Mouse (Mus musculus): Measurements from ENCODE around the gene Skiv2l.
"Not testable (repeated sequence)": the region's sequence is repeated elsewhere in the genome, so short reads cannot be mapped to it uniquely, and the experiment has no call there.

The Skiv2l gene

DNA sequence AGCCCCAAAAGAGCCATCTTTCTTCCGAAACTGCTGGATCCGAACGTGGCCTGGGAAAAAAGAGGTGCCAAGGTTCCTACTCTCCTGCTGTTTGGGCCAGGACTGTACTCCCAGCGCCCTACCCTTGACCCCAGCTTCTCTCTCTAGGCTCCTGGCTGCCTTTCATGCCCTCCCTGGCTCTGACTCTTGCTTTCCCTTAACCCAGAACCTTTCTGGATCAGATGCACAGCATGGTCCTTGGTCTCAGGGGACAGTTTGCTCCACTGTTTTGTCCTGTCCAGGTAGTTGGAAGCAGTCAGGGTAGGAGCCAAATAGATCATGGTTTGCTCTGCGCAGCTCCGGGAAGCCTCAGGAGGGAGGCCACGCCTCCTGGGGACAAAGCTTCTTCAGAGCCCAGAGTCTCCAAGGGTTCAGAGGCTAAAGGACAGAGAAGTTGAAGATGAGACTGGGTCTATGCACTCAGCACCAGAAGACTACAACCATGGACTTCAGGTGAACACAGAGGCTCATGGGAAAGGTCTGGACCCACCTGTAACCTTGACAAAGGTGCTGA is 35.1 kb downstream of the Skiv2l start:
- CTCF ChIA-PET = no interaction called here

DNA sequence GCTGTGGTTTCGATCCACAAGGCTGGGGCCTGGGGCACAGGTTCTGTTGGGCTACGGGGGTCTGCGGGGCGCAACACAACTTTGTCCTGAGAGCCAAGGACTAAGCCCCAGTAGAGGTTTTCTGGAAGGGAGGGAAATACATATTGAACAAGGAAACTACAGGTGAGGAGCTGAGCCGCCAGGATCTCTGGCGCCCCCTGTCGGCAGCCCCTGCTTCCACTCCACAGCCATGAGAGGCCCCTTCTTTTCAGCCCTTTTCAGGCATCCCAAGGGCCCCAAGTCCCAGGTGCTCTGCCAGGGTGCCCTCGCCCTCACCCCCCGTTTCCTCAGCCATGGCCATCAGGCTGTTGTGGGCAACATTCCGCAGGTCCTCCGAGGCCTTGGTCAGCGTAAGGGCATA is 36.3 kb downstream of the Skiv2l start:
- CTCF ChIA-PET = not testable (repeated sequence)

DNA sequence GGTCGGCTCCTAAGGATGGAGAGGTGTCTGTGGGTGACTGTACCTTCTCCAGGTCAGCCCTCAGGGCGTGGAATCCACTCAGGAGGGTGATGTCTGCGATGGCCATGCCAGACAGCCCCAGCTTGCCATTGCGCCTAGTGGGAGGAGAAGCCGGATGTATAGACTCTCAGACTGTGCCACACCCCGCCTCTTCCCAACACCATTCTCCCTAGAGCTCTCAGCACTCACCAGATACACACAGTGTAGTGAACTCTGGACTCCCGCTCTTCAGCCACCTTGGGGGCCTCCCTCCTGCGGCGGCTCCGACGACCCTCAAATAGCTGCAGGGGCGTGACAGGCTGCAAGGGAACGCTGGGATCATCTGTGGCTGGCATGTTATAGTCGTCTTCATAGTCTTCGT is 38.7 kb downstream of the Skiv2l start:
- CTCF ChIA-PET = no interaction called here

DNA sequence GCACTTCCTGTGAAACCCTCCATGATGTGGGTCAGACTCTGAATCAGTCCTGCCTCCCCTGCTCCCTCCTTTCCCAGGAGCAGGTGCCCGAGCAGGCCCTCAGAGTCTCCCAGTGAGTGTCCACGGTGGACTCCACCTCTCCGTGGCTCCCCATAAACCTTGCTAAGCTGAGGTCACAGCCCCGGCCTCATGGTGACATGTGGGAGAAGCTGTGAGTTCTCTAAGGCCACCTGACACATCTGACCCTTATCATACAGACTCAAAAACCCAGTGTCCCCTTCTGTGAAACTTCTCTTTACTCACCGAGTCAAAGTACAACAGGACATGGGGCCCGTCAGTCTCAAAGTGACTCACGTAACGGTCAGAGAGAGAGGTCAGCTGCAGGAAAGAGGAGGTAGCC is 39.2 kb downstream of the Skiv2l start:
- CTCF ChIA-PET = not testable (repeated sequence)

DNA sequence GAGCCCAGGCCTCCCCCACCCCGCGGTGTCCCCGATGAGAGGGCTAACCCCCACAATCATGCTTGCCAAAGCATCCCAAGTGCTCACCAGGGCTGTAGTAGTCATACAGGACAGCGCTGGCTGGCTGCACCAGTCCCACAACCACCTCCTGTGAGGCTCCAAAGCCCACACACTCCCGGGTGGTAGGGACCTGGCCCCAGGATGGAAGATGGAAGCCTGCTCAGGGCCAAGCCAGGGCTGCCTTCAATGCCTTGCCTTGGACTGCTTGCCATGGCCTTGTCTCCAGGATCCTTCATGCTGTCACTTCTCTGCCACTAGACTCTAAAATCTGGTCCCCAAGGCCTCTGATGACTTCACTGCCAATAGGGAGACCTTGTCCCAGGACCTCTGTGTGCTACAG is 39.6 kb downstream of the Skiv2l start:
- CTCF ChIA-PET = not testable (repeated sequence)

DNA sequence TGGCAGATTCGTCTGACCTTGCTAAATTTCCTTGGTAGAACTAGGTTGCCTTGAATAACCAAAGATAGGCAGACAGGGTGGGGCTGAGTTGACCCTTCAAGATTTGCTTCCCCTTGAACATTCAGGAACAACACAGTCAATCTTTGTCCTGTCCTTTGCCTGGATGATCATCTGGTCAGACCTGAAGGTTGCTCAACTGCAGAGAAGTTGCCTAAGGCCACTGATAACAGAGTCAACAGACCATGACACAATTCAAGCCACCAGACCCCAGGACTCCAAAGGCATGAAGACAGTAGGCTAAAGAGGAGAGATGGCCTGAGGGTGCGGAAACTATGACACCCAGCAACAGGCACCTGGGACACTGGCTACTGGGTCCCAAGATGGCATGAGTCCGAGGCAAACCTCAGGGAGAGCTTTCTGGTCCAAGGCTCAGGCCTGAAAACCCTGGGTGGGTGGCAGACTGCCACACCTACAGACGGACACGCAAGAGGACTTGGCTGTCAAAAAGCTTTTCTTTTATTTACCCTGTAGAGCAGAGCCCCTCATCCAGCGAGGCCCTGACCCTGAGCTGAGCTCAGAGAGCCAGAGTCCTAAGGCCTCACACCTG is 41.3 kb downstream of the Skiv2l start:
- CTCF ChIA-PET = no interaction called here

DNA sequence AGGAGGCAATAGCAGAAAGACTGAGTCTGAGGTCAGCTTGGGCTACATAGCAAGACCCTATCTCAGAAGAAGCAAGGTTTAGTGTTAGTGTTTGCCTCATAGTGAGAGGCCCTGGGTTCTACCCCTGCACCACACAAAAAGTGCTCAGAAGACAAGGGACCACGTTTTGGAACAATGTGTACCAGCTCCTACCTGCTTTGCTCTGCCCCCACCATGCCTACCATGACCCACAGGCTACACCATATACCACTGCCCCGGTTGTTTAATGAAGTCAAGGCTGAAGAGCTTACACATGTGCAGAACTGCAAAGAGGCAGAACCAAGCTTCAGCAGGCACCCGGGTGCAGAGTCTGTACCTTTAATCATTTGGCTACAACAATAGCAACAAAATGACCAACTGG is 42.8 kb downstream of the Skiv2l start:
- CTCF ChIA-PET = no interaction called here

DNA sequence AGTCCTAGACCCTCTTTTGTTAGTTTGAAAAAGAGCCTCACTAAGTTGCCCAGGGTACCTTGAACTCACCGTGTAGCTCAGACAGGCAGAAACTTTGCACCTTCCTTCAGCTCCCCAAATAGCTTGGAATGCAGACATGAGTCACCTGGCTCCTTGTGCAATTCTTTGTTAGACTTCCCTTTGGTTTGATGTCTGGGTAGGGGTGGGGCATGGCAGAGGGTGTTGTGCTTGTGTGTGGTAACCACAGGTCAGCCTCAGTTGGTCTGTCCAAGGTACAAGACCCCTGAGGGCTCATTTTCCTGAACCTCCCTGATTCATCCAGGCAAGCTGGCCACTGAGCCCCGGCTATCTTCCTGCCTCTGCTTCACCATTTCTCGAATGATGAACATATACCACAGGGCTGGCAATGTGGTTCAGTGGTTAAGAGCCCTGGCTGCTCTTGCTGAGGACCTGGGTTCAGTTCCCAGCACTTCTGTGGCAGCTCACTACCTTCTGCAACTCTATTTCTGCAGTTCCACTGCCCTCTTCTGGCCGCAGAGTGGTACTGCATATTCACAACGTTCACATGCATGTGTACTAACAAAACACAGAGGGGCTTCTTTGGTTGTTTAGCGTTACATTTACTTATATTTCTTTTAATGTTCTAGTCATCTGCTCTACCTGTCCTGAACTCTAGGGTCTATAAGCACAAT is 45.0 kb downstream of the Skiv2l start:
- CTCF ChIA-PET = no interaction called here

DNA sequence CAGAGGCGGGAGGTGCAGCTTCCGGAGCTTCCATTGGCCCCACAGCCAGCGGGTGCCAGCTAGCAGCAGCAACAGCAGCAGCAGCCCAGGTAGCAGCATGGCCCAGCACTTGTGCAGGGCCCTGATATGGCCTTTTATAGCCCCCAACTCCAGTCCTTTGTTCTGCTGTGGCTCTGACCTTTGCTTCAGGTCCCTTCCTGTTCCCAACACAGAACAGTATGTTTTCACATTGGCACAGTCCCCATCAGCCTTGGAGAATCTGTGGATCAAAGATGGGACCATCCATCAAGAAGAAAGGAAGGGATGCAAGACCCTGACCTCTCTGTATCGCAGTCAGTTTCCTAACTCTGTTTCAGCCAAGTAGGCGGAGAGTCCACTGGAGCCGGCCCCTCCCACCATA is 45.7 kb downstream of the Skiv2l start, which contains the start of gene Cyp21a1:
TSS of gene Cyp21a1 (minus strand) at position 261 of the 400 bp plus-strand sequence.
- CTCF ChIA-PET = not testable (repeated sequence)

DNA sequence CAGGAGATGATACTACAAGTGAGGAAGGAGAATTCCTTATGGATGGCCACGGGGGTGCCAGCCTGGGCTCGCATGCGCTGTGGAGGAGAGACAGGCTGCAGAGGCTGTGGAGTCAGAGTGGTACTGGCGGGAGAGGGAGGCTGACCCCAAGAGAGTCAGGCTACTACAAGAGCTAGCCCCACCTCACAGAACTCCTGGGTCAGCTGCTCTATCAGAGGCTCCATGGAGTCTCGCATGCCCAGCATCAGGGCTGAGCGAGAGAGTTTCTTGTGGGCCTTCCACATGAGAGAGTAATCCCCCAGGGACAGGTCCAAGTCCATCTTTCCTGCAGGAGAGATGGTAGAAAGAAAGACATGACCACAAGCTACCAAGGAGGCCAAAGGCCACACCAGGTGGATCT is 46.6 kb downstream of the Skiv2l start:
- CTCF ChIA-PET = not testable (repeated sequence)

DNA sequence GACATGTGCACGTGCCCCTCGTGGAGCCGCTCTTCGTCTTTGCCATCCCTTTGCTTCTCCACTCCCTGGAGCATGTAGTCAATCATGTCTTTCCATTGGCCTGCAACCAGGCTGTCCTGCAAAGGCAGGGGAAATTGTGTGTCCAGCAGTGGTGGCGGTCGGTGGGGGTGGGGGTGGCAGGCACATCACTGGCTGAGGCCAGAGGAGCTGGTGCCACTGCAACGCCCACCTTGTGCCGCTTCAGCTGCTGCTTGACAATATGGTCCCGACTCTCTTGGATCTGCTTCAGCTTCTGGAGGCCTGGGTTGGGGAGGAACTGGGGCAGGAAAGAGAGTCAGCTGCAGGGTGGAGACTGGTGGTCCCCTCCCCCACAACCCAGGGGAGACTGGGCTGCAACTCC is 47.3 kb downstream of the Skiv2l start:
- CTCF ChIA-PET = not testable (repeated sequence)

DNA sequence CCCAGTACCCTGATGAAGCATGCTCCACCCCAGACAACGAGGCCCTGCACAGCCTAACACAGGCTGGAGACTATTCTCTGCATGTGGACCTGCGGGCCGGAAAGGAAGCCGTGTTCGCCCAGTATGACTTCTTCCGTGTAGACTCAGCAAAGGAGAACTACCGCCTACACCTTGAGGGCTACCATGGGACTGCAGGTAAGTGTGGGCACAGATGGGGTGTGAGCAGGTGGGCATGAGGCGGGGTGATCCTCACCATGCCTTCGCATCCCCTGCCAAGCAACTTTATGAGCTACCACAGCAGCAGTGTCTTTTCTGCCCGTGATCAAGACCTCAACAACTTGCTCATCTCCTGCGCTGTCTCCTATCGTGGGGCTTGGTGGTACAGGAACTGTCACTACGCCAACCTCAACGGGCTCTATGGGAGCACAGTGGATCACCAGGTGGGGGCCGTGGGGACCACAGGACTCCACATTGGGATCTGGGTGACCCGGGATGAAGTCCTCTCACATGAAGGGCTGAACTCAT is 49.2 kb downstream of the Skiv2l start:
- CTCF ChIA-PET = not testable (repeated sequence)

DNA sequence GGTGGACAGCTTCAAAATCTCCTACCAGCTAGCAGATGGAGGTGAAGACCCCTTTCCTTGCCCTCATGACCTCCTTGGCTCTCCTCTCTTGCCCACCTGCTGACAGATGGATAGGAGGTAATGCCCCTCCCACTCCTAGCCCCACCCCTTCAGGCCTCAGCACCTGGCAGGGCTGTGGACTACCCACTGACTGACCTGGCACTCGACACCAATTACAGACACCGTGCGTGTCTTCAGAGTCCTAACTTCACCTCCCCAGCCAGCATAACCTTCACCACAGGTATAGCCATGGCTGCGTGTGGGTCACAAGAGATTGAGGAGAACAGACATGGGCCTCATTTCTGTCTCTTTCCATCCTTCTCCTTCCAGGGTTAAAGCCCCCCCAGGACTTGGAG is 50.5 kb downstream of the Skiv2l start:
- CTCF ChIA-PET = no interaction called here

DNA sequence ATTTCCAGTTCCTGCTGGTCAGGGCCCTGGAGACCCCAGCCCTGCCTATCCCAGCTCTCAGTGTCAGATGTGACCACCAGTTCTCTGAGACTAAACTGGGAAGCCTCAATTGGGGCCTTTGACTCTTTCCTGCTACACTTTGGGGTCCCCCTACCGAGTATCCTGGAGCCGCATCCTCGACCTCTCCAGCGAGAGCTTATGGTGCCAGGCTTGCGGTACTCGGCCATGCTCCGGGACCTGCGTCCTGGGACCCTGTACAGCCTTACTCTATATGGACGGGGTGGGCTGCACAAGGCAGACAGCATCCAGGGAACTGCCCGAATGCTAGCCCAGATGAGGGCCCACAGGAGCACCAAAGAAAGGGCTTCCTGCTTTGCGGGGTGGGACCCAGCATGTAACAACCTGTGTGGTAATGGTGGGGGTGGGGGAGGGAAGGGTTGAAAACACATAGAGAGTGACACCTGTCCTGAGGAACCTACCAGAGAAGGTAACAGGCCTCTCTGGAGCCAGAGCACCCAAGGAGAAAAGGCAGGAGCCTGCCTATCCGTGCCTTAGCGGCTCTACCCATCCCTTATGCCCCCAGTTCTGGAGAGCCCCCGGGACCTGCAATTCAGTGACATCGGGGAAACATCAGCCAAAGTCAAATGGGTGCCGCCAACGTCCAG is 51.0 kb downstream of the Skiv2l start:
- CTCF ChIA-PET = no interaction called here

DNA sequence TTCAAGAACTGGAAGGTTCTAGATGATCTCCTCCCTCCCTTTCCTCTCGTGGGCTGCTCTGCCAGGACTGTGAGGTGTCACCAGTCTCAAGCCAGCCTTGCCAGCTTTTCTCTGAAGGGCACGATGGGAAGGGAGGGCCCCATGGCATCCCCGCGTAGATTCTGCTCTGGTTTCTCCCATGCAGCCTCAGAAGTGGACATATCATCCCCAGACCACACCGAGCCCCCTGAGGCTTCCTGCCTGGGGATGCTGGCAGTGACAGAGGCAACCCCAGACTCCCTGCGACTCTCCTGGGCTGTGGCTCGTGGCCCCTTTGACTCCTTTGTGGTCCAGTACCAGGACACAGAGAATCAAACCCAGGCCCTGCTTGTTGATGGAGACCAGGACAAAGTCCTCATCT is 51.9 kb downstream of the Skiv2l start:
- CTCF ChIA-PET = not testable (repeated sequence)

DNA sequence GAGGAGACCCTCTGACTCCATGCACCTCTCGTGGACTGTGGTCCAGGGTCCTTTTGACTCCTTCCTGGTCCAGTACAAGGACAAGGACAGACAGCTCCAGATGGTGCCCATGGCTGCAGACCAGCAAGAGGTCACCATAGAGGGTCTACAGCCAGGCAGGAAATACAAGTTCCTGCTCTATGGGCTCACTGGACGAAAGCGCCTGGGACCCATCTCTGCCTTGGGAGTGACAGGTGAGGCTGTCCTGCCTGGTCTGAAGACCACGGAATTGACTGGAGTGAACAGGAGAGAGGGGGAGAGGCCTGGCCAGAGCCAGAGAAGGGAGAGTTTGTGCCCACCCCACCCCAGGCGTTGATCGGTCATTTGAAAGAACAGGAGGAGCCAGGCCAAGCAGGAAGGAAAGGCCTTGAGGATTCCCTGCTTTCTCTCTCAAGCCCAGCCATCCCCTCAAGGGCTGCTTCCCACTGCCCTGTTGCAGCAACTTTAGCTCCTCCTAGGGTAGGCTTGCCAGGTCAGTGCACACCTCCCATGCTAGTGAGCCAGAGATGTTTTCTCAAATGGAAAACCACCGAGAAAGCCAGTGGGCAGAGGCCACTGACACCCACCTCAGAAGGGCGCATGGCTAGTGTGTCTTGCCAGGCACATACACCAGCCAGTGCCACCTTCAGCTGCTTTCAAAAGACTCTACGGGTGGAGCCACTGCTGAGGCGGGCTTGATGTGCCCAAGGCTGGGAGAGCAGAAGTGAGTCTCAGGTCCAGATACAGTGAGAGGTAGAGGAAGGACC is 52.6 kb downstream of the Skiv2l start:
- CTCF ChIA-PET = not testable (repeated sequence)

DNA sequence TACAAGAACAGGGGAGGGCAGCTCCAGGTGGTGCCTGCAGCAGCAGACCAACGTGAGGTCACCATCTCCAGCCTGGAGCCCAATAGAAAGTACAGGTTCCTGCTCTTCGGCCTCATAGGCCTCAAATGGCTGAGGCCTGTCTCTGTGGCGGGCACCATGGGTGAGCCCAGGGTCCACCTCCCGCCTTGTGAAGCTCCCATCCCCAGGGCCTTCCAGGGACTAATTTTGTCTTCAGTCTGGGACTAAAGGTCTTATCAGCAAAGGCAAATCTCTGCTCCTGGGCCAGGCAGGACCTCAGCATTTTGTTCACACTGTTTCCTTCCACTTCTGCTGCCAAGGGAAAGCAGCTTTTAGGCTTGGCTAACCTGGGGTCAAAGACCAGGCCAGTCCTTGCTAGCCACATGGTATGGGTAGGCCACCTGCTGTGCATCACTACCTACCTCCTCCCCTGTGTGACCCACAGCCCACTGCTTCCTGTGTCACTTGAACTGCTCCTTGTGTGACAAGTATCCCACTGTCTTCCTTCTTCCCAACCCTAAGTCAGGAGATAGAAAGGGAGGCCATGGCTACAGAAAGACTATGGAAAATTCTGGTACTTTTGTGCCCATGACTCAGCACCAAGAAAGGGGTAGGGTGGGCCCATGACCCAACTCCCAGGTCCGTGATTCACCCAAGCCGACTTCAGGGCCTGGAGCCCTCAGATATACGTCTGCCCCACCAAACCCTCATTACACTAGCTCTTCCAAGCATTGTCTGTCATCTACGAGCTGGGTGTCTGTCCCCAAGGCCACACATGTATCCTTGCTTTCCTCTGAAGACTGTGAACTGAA is 53.5 kb downstream of the Skiv2l start:
- CTCF ChIA-PET = no interaction called here

DNA sequence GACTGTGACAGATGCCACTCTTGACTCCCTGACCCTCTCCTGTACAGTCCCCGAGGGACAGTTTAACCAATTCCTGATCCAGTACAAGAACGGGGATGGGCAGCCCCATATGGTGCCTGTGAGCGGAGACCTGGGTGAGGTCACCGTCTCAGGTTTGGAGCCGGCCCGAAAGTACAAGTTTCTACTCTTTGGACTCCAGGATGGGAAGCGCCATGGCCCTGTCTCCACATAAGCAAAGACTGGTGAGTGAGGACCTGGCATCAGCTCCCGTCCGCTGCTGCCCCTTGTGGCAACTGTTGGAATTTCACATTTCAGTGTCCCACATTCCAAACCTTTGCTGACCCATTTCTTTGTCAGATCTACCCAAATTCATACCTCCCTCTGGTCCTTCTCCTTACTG is 54.4 kb downstream of the Skiv2l start:
- CTCF ChIA-PET = no interaction called here

DNA sequence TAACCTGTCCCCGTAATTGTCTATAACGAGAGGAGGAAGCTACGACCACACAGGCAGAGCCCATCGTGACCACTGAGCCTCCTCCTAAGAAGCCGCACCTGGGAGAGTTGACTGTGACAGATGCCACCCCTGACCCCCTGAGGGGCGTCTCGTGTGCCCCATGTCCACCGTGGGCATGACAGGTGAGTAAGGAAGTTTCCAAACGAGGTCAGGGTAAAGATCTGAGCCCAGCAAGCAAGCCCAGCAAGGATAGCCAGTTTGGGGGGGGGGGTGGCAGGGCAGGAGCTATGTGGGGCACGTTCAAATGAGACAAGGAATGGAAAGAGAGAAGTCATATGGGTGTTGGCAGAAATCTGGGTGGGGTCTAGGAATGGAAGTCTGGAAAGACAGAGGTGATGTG is 55.0 kb downstream of the Skiv2l start:
- CTCF ChIA-PET = no interaction called here
